In genomic region chr4:26555690-26556089, GRCm38 (mm10) we compare ENCODE assay signal across 23 mouse cellular contexts.
DNase-seq lines count a peak whose midpoint lies in the region; ATAC-seq lines count a peak whose summit lies in the region.
"Had no signal": no experiment of that assay in that cellular context is flagged by ENCODE, and none has a peak within 500 bp of the region (broad histone marks: within the 10 kb centered on the region; RNA-seq: fewer than 3 reads in every experiment).

No protein-coding gene starts in this region.

- WGBS in embryonic facial prominence, embryonic 12.5 days: 89% methylated on average over 3 of the region's 3 CpGs
- 87% methylated on average over 3 of the region's 3 CpGs for WGBS in embryonic facial prominence, embryonic 10.5 days
- WGBS in midbrain, embryonic 12.5 days: 87% methylated on average over 3 of the region's 3 CpGs
- 88% methylated on average over 3 of the region's 3 CpGs for WGBS in midbrain, embryonic 13.5 days
- 89% methylated on average over 3 of the region's 3 CpGs for WGBS in embryonic facial prominence, embryonic 13.5 days

- 0 out of 2 replicates have a peak, but pooled peaks have one; percentile 52 for ATAC-seq in embryonic facial prominence, embryonic 12.5 days (ENCODE audit: insufficient number of reproducible peaks, insufficient read depth, low FRiP score, low TSS enrichment)
- ATAC-seq in midbrain, embryonic 12.5 days (ENCODE audit: low FRiP score, low read depth): 0 out of 2 replicates have a peak, but pooled peaks have one; percentile 52
- no peak for ATAC-seq in midbrain, embryonic 13.5 days
- ATAC-seq in embryonic facial prominence, embryonic 13.5 days (ENCODE audit: insufficient number of reproducible peaks, insufficient read depth, low FRiP score, low TSS enrichment, low read depth): peak; percentile 43; the same call in 1 of the 2 replicates
- ATAC-seq: activated CD4-positive, CD25-positive, alpha-beta regulatory T cell, adult 4 months; CD4-positive, CD25-positive, alpha-beta regulatory T cell, adult 4 months; forebrain, embryonic 13.5 days; forebrain, embryonic 15.5 days; forebrain, postnatal 0 days; Patski had no signal

- no peaks in the 10 kb centered on the region for H3K4me1 ChIP-seq in embryonic facial prominence, embryonic 12.5 days
- H3K4me1 ChIP-seq in embryonic facial prominence, embryonic 10.5 days: no peaks in the 10 kb centered on the region
- H3K4me1 ChIP-seq in midbrain, embryonic 12.5 days: no peaks in the 10 kb centered on the region
- no peaks in the 10 kb centered on the region for H3K4me1 ChIP-seq in midbrain, embryonic 13.5 days (replicated peaks)
- H3K4me1 ChIP-seq in embryonic facial prominence, embryonic 13.5 days: no peaks in the 10 kb centered on the region
- H3K4me1 ChIP-seq: forebrain, embryonic 13.5 days; forebrain, embryonic 15.5 days had no signal

- no peaks in the 10 kb centered on the region for H3K36me3 ChIP-seq in embryonic facial prominence, embryonic 12.5 days
- no peaks in the 10 kb centered on the region for H3K36me3 ChIP-seq in embryonic facial prominence, embryonic 10.5 days (replicated peaks)
- no peaks in the 10 kb centered on the region for H3K36me3 ChIP-seq in midbrain, embryonic 12.5 days
- no peaks in the 10 kb centered on the region for H3K36me3 ChIP-seq in midbrain, embryonic 13.5 days
- H3K36me3 ChIP-seq in embryonic facial prominence, embryonic 13.5 days: no peaks in the 10 kb centered on the region
- H3K36me3 ChIP-seq: forebrain, embryonic 15.5 days; G1E had no signal

- no peaks in the 10 kb centered on the region for H3K9me3 ChIP-seq in embryonic facial prominence, embryonic 12.5 days
- H3K9me3 ChIP-seq in embryonic facial prominence, embryonic 10.5 days: 0 out of 2 replicates have a peak, but pooled peaks cover 3% of the 10 kb centered on the region
- H3K9me3 ChIP-seq in midbrain, embryonic 12.5 days: no peaks in the 10 kb centered on the region
- no peaks in the 10 kb centered on the region for H3K9me3 ChIP-seq in midbrain, embryonic 13.5 days
- no peaks in the 10 kb centered on the region for H3K9me3 ChIP-seq in embryonic facial prominence, embryonic 13.5 days
- H3K9me3 ChIP-seq: forebrain, embryonic 13.5 days; forebrain, embryonic 15.5 days; G1E had no signal

- no peak overlapping the region for H3K4me2 ChIP-seq in embryonic facial prominence, embryonic 12.5 days (replicated peaks)
- H3K4me2 ChIP-seq in midbrain, embryonic 12.5 days (replicated peaks): no peak overlapping the region
- no peak overlapping the region for H3K4me2 ChIP-seq in midbrain, embryonic 13.5 days (replicated peaks)
- H3K4me2 ChIP-seq in embryonic facial prominence, embryonic 13.5 days: no peak overlapping the region
- H3K4me2 ChIP-seq: forebrain, embryonic 13.5 days; forebrain, embryonic 15.5 days had no signal

- no peak overlapping the region for H3K9ac ChIP-seq in embryonic facial prominence, embryonic 12.5 days
- no peak overlapping the region for H3K9ac ChIP-seq in midbrain, embryonic 12.5 days (replicated peaks)
- no peak overlapping the region for H3K9ac ChIP-seq in midbrain, embryonic 13.5 days (replicated peaks)
- no peak overlapping the region for H3K9ac ChIP-seq in embryonic facial prominence, embryonic 13.5 days
- H3K9ac ChIP-seq: forebrain, embryonic 13.5 days; forebrain, embryonic 15.5 days; forebrain, postnatal 0 days had no signal

- H3K4me3 ChIP-seq in embryonic facial prominence, embryonic 12.5 days: no peak overlapping the region
- H3K4me3 ChIP-seq in embryonic facial prominence, embryonic 10.5 days: no peak overlapping the region
- no peak overlapping the region for H3K4me3 ChIP-seq in midbrain, embryonic 12.5 days
- no peak overlapping the region for H3K4me3 ChIP-seq in midbrain, embryonic 13.5 days (replicated peaks)
- H3K4me3 ChIP-seq in embryonic facial prominence, embryonic 13.5 days: no peak overlapping the region
- H3K4me3 ChIP-seq: forebrain, embryonic 13.5 days; forebrain, embryonic 15.5 days had no signal

- no peaks in the 10 kb centered on the region for H3K27me3 ChIP-seq in embryonic facial prominence, embryonic 12.5 days
- H3K27me3 ChIP-seq in embryonic facial prominence, embryonic 10.5 days (replicated peaks; ENCODE audit: low read depth, poor library complexity, severe bottlenecking): no peaks in the 10 kb centered on the region
- no peaks in the 10 kb centered on the region for H3K27me3 ChIP-seq in midbrain, embryonic 12.5 days
- no peaks in the 10 kb centered on the region for H3K27me3 ChIP-seq in midbrain, embryonic 13.5 days
- H3K27me3 ChIP-seq in embryonic facial prominence, embryonic 13.5 days: no peaks in the 10 kb centered on the region
- H3K27me3 ChIP-seq: CH12.LX; forebrain, embryonic 13.5 days; forebrain, embryonic 15.5 days; Patski had no signal

- H3K27ac ChIP-seq in embryonic facial prominence, embryonic 12.5 days: no peak overlapping the region
- no peak overlapping the region for H3K27ac ChIP-seq in embryonic facial prominence, embryonic 10.5 days (replicated peaks)
- no peak overlapping the region for H3K27ac ChIP-seq in midbrain, embryonic 12.5 days (replicated peaks)
- no peak overlapping the region for H3K27ac ChIP-seq in midbrain, embryonic 13.5 days
- H3K27ac ChIP-seq in embryonic facial prominence, embryonic 13.5 days: no peak overlapping the region
- H3K27ac ChIP-seq: forebrain, embryonic 13.5 days; forebrain, embryonic 15.5 days had no signal

- no peak for DNase-seq in embryonic facial prominence, embryonic 10.5 days (ENCODE audit: low spot score)
- DNase-seq: adrenal gland, adult 8-10 months; adrenal gland, postnatal 14 days; B cell, adult 2 months; cerebellum, adult 11 months; cerebellum, adult 18-20 months; cerebellum, adult 8-10 months; cerebellum, adult 9-11 months; cerebellum, postnatal 14 days; cerebellum, postnatal 36 days; embryo, embryonic 11 days; forebrain, postnatal 0 days had no signal
